Mouse (Mus musculus) MN1 (cell line): Measurements from ENCODE around the gene Pdia3.
"Not testable (repeated sequence)": the region's sequence is repeated elsewhere in the genome, so short reads cannot be mapped to it uniquely, and the experiment has no call there.

Source experiments
- DNase-seq: peaks from one replicate; pipeline ENCODE4 v3.0.0-alpha.2; 2016; ENCODE audit warnings: low spot score

Gene Pdia3

DNA sequence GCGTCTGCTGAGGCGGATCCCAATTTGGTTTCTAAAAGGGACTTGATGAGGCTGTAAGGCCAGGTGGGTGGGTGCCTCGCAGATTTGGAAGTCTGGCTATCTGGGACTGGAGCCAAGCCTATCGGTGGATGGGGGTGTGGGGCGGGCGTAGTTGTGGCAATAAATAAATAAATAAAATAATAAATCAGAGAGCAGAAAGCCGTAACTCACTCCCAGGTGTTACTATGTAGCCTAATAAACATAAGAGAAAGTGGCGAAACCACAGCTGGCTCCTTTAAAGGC is 29.4 kb downstream of the Pdia3 start:
- no peak for DNase-seq

- DNase-seq = no peak
Measured at GRCm38 (mm10) chr2:121444178-121444577, 30.6 kb downstream of the Pdia3 start, which contains the start of gene Ell3. TSS of gene Ell3 (minus strand) at chr2:121444278.

GRCm38 (mm10) chr2:121445117-121445516 is 31.5 kb downstream of the Pdia3 start:
- no peak for DNase-seq

- no peak for DNase-seq
Measured at GRCm38 (mm10) chr2:121446506-121446905, 32.9 kb downstream of the Pdia3 start.

GRCm38 (mm10) chr2:121447006-121447405 is 33.4 kb downstream of the Pdia3 start:
- no peak for DNase-seq

GRCm38 (mm10) chr2:121448136-121448535 is 34.6 kb downstream of the Pdia3 start:
- peak; percentile 65 for DNase-seq

- DNase-seq = peak; percentile 98
Measured at GRCm38 (mm10) chr2:121448739-121449535, 35.4 kb downstream of the Pdia3 start, which contains the start of gene Serf2. TSS of gene Serf2 (plus strand) at chr2:121449195.

DNA sequence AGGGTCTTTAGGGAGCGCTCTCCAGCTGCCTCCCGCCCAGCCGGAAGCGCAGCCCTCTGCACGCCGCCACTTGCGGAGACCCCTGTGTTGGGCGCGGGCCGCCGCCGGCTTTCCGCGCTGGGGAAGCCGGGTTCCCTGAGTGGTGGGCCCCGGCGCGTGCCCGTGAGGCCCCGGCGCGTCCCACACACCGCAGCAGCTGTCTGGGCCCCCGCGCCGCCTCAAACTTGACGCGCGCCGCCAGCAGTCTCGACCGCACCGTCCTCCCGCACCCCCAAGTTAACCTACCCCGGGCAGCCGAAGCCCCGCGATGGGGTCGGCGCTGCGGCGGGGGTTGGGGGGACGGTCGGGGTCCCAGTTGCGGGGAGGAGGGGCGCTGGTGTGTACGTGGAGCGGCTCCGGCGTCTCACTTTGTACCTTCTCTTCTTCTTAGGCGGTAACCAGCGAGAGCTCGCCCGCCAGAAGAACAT is 36.0 kb downstream of the Pdia3 start:
- no peak for DNase-seq

DNA sequence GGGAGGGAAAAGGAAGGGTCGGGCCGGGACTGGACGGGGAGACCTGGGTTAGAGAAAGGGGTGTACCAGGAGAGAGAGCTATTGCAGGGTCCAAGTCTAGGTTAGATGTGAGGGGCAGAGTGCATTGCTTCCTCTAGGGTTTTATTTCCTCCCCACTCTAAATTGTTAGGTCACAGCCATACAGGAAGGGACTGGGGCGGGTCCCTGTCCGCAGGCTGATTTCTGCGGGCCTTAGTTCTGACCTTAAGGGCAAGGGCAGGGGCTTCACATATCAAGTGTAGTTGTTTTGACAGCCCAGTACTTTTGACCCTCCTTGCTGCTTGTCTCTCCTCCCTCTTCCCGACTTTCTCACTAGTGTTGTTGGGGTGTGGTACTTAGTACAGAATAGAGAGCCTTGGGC is 36.5 kb downstream of the Pdia3 start:
- no peak for DNase-seq

GRCm38 (mm10) chr2:121452361-121452760 is 38.8 kb downstream of the Pdia3 start:
- no peak for DNase-seq

- DNase-seq = no peak
Measured at GRCm38 (mm10) chr2:121452990-121453389, 39.4 kb downstream of the Pdia3 start, which contains the start of gene Hypk. TSS of gene Hypk (plus strand) at chr2:121453290.

- no peak for DNase-seq
Measured at GRCm38 (mm10) chr2:121453917-121454316, 40.3 kb downstream of the Pdia3 start.

- no peak for DNase-seq
Measured at GRCm38 (mm10) chr2:121455534-121455933, 42.0 kb downstream of the Pdia3 start.

DNA sequence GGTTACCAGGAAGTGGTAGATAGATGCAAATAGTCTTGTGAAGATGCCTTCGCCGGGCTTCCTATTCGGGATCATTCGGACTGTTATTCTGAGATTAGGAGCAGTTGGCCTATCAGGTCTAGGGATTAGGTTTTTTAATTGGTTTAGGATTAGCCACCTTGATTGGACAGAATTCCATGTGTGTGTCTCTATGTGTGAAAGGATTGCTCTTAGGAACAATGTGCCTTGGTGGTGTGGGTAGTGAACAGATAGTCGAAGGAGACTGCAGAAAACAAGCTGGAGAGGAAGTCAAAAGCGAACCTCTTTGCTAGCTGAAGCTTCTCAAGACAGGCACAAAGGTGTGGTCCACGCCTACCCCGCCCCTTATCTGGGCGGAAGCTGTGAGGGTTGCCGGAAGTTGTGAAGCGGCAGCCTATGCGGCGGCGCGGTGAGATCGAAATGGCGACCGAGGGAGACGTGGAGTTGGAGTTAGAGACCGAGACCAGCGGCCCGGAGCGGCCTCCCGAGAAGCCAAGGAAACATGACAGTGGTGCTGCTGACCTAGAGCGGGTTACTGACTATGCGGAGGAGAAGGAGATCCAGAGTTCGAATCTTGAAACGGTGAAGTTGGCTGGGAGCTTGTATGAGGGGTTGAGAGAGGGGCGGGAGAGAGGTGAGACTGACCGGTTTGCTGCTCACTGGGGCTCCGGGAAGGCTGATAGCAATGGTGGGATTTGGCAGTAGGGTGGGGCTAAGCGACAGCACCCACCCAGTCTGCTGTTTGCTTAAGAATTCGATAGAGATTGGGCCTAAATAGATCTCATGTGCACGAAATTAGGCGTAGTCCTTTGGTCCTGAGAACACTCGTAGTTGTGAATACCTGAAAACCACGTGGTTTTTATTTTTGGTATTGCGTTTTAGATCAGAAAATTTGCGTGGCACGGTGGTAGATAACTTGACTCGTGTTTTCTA is 43.4 kb downstream of the Pdia3 start, which contains the start of gene Serinc4:
Serinc4 (minus strand) TSS at position 90 of the 951 bp plus-strand sequence.
- DNase-seq = peak; percentile 85

DNA sequence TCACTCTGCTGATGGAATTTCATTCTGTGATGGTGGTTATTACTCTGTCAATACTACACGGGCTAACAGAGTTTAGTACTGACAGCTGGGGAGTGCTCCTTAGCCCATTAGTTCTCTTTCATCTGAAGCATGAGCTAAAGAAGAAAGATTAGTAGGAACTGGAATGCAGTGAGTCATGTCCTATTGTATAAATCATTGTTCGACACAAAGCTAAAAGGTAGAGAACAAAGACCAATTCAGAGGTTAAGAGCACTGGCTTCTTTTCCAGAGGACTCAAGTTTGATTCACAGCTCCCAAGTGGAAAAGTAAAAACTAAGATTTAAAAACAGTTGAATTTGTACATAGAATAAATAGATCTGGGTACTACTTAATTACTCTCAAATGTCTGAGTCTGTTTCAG is 46.5 kb downstream of the Pdia3 start:
- DNase-seq = no peak

DNA sequence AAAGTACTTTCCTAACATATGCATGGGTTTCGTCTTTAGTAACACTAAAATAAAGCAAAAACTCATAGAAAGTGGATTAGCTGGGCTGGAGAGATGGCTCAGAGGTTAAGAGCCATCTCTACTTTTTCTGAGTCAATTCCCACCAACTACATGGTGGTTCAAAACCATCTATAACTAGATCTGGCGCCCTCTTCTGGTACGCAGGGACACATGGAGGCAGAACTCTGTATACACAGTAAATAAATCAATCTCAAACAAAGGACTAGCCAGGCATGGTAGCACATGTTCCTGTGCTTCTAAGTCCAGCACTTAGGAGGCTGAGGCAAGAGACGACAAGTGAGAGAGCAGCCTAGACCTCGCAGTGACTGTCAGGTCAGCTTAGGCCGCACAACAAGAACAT is 55.4 kb downstream of the Pdia3 start:
- DNase-seq = not testable (repeated sequence)

DNA sequence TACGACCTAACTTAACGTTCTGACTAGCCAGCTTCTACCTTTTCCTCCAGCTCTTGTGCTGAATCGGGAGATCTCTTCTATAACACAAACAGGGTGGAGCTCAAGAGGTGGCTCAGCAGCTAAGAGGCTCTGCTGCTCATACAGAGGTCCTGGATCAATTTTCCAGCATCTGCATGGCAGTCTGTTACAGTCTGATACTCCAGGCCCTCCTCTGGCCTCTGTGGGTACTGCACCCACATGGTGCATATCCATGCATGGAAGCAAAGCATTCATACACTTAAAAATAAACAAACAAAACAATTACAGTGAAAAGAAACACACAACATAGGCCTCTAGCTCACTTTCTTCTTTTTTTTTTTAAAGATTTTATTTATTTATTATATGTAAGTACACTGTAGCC is 59.2 kb downstream of the Pdia3 start:
- DNase-seq = not testable (repeated sequence)

GRCm38 (mm10) chr2:121473301-121474179 is 60.0 kb downstream of the Pdia3 start, which contains the start of gene Mfap1b:
TSS of gene Mfap1b (minus strand) at chr2:121474067.
- DNase-seq = peak; percentile 91

DNA sequence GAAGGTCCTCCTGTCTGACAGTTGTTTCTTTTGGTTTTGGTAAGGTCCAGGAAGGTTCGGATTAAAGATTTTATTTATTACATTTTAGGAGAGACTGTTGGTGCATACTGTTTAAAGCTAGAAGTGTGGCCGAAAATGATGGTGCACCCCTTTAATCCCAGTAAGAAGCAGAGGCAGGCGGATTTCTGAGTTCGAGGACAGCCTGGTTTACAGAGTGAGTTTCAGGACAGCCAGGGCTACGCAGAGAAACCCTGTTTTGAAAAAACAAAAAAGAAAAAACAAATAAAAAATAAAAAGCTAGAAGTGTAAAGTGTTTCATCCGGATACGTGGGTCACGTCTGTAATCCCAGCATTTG is 60.6 kb downstream of the Pdia3 start:
- no peak for DNase-seq

- DNase-seq = not testable (repeated sequence)
Measured at GRCm38 (mm10) chr2:121475306-121475705, 61.7 kb downstream of the Pdia3 start.

GRCm38 (mm10) chr2:121477491-121478266 is 64.1 kb downstream of the Pdia3 start:
- DNase-seq = no peak
